8 mouse cellular contexts compared by ENCODE assay signal in the genomic region with DNA sequence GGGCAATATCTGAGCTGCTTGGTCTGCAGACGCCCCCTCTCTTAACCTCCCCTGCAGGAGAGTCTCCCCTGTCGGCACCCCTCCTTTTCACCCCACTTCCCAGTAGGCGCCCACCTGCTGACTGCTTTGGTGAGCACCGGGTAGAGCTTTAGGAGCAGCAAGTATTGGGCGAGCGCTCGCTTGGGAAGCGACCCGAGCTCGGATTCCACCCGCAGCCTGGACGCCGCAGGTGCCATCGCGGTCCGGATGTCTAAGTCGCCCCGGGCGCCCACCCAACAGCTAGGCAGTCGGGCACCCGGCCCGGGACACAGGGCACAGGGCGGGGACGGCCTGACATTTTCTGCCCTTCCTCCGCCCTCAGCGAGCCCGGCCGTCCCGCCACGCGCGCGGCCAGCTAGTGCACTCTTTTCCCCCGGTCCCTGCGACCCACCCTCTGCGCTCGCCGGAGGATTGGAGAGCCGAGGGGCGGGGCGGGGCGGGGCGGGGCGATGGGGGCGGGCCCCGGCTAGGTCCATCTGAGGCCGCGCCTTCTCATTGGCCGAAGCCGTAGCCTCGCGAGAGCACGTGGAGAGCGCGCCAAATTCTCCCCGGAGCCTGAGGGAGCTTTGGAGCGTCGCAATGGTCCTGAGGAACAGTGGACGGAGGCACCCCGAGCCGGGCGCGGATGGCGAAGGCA. TPM values are rescaled to one million over a fixed set of nuclear protein-coding genes. Genes with fewer than 3 reads are reported as not detected.
DNase-seq lines count a peak whose midpoint lies in the region; ATAC-seq and TF ChIP-seq lines count a peak whose summit lies in the region.

Gene Pxmp2, minus strand, starts transcription at position 417 of the 676 bp plus-strand sequence.
Gene Pole, plus strand, starts transcription at position 537 of the 676 bp plus-strand sequence.

- 0% methylated on average over 60 of the region's 64 CpGs for WGBS in forebrain, embryonic 16.5 days
- under 1% methylated on average over 64 of the region's 64 CpGs for WGBS in lung, adult 2 months
- WGBS in neural tube, embryonic 15.5 days: under 1% methylated on average over 55 of the region's 64 CpGs

- peak within 1 kb of the TSS; percentile 96 for H3K4me2 ChIP-seq in forebrain, embryonic 16.5 days (ENCODE audit: low read length)
- peak within 1 kb of the TSS; percentile 97 for H3K4me2 ChIP-seq in neural tube, embryonic 15.5 days

- intact Hi-C loops in heart, postnatal 36 days (cut with DNase I): loop anchor here (2.0 to 5.0 kb wide), 2 partner anchors 17 to 161 kb away; partner anchors contain the start of genes Fbrsl1 and Pgam5

- peak; percentile 98 for ATAC-seq in forebrain, embryonic 16.5 days
- peak; percentile 98 for ATAC-seq in neural tube, embryonic 15.5 days (ENCODE audit: low FRiP score)

- no peaks in the 10 kb centered on the region for H3K9me3 ChIP-seq in MEL (replicated peaks; ENCODE audit: insufficient read depth, low read length)
- H3K9me3 ChIP-seq in forebrain, embryonic 16.5 days (ENCODE audit: control insufficient read depth, low read length): no peaks in the 10 kb centered on the region
- no peaks in the 10 kb centered on the region for H3K9me3 ChIP-seq in neural tube, embryonic 15.5 days (replicated peaks)

- H3K4me1 ChIP-seq in MEL (ENCODE audit: control insufficient read depth in 1 of 2, insufficient read depth in 2 of 2, low read length in 2 of 2): peaks cover 0 to 9% of the 10 kb centered on the region in 2 experiments; a peak in 2 of 4 replicates
- H3K4me1 ChIP-seq in forebrain, embryonic 16.5 days (replicated peaks; ENCODE audit: control insufficient read depth, insufficient read depth, low read length): peaks cover 10% of the 10 kb centered on the region
- peaks cover 4% of the 10 kb centered on the region; the same call in 1 of the 2 replicates for H3K4me1 ChIP-seq in lung, adult 2 months (ENCODE audit: control insufficient read depth, insufficient read depth, low read length)
- H3K4me1 ChIP-seq in neural tube, embryonic 15.5 days: peaks cover 17% of the 10 kb centered on the region

- no peaks in the 10 kb centered on the region for H3K27me3 ChIP-seq in MEL (ENCODE audit: control insufficient read depth in 1 of 2, insufficient read depth in 2 of 2, low read length in 2 of 2)
- H3K27me3 ChIP-seq in forebrain, embryonic 16.5 days (replicated peaks; ENCODE audit: control insufficient read depth, insufficient read depth, low read length): peaks cover 6% of the 10 kb centered on the region; the same call in 1 of the 2 replicates
- H3K27me3 ChIP-seq in neural tube, embryonic 15.5 days (replicated peaks): no peaks in the 10 kb centered on the region

- TF ChIP-seq POLR2A in MEL (IDR thresholded peaks at IDR 0.05; ENCODE audit: control insufficient read depth in 1 of 2, insufficient read depth in 1 of 2, low read depth in 1 of 2, low read length in 2 of 2, poor library complexity in 1 of 2): peak; percentile 88 to 90; a peak in 3 of 4 replicates
- TF ChIP-seq POLR2A in lung, adult 2 months (IDR thresholded peaks at IDR 0.05; ENCODE audit: borderline replicate concordance, extremely low read depth, low read depth, low read length): peak; percentile 59; the same call in 1 of the 2 replicates

- peak; percentile 96 for DNase-seq in MEL (ENCODE audit: low read depth, low spot score)
- DNase-seq in cerebellum, adult 18-20 months: peak; percentile 85 to 89
- peak; percentile 89 to 90 for DNase-seq in heart, postnatal 36 days
- peak; percentile 64 to 81 for DNase-seq in layer of hippocampus, adult 18-20 months (ENCODE audit: low spot score in 2 of 2)
- DNase-seq in lung, adult 2 months: peak; percentile 91
- DNase-seq in testis, postnatal 10 days (ENCODE audit: low spot score): peak; percentile 93

- peak within 1 kb of the TSS; percentile 96 to 98 for H3K4me3 ChIP-seq in MEL (ENCODE audit: control insufficient read depth in 1 of 2, insufficient read depth in 1 of 2, low read depth in 2 of 2, low read length in 2 of 2)
- H3K4me3 ChIP-seq in forebrain, embryonic 16.5 days (replicated peaks; ENCODE audit: low read length): peak within 1 kb of the TSS; percentile 83
- peak within 1 kb of the TSS; percentile 78 for H3K4me3 ChIP-seq in lung, adult 2 months (replicated peaks; ENCODE audit: extremely low read depth, low read depth, low read length)
- H3K4me3 ChIP-seq in neural tube, embryonic 15.5 days (replicated peaks): peak within 1 kb of the TSS; percentile 88

- H3K9ac ChIP-seq in MEL (ENCODE audit: control insufficient read depth, low read depth, low read length, poor library complexity, severe bottlenecking): peak within 1 kb of the TSS; percentile 97
- peak within 1 kb of the TSS; percentile 79 for H3K9ac ChIP-seq in forebrain, embryonic 16.5 days (replicated peaks; ENCODE audit: low read depth, low read length)
- H3K9ac ChIP-seq in neural tube, embryonic 15.5 days (replicated peaks): peak within 1 kb of the TSS; percentile 81

- TF ChIP-seq RAD21 in MEL (IDR thresholded peaks at IDR 0.05; ENCODE audit: low read depth, low read length): no peak

- TF ChIP-seq CTCF in MEL (IDR thresholded peaks at IDR 0.05 in 2 of 3, conservative IDR thresholded peaks at IDR 0.05 in 1 of 3; ENCODE audit: control insufficient read depth in 1 of 3, insufficient read depth in 1 of 3, low read depth in 2 of 3, low read length in 3 of 3, poor library complexity in 1 of 3, severe bottlenecking in 1 of 3): no peak
- TF ChIP-seq CTCF in lung, adult 2 months (IDR thresholded peaks at IDR 0.05; ENCODE audit: insufficient read depth, low read length): no peak

- peak within 1 kb of the TSS; percentile 92 for H3K27ac ChIP-seq in MEL (ENCODE audit: control insufficient read depth, low read depth, low read length)
- no peak within 1 kb of the TSS for H3K27ac ChIP-seq in forebrain, embryonic 16.5 days (ENCODE audit: low read length)
- H3K27ac ChIP-seq in neural tube, embryonic 15.5 days (replicated peaks): peak within 1 kb of the TSS; percentile 60

- H3K36me3 ChIP-seq in MEL (ENCODE audit: control insufficient read depth in 1 of 2, insufficient read depth in 2 of 2, low read length in 2 of 2): peaks cover 3 to 10% of the 10 kb centered on the region in 2 experiments; a peak in 3 of 4 replicates
- peaks cover under 1% of the 10 kb centered on the region; the same call in 1 of the 2 replicates for H3K36me3 ChIP-seq in forebrain, embryonic 16.5 days (ENCODE audit: control insufficient read depth, insufficient read depth)
- peaks cover 2% of the 10 kb centered on the region; the same call in 1 of the 2 replicates for H3K36me3 ChIP-seq in neural tube, embryonic 15.5 days

- H3K79me2 ChIP-seq in MEL (ENCODE audit: control insufficient read depth, insufficient read depth, low read length, poor library complexity): peaks cover 10% of the 10 kb centered on the region

- no peak for TF ChIP-seq EP300 in MEL (IDR thresholded peaks at IDR 0.05; ENCODE audit: low read depth in 1 of 2, low read length in 2 of 2)

TF ChIP-seq in MEL, 35 proteins besides CTCF, POLR2A, EP300 and RAD21 (continues in another document):
- no peak for TF ChIP-seq NRF1 (IDR thresholded peaks at IDR 0.05; ENCODE audit: insufficient read depth, low read depth, low read length, poor library complexity, severe bottlenecking)
- TF ChIP-seq USF1 (IDR thresholded peaks at IDR 0.05; ENCODE audit: low read depth, low read length): peak; percentile 74
- no peak for TF ChIP-seq BHLHE40 (IDR thresholded peaks at IDR 0.05; ENCODE audit: borderline replicate concordance, low read depth, low read length)
- TF ChIP-seq MAFK (IDR thresholded peaks at IDR 0.05; ENCODE audit: borderline replicate concordance, low read depth, low read length): no peak
- no peak for TF ChIP-seq GATA1 (IDR thresholded peaks at IDR 0.05; ENCODE audit: low read depth, low read length)
- peak; percentile 64 for TF ChIP-seq HCFC1 (IDR thresholded peaks at IDR 0.05; ENCODE audit: low read depth, low read length)
- no peak for TF ChIP-seq MEF2A (IDR thresholded peaks at IDR 0.05; ENCODE audit: extremely low read depth, insufficient replicate concordance, low read depth, low read length, poor library complexity, severe bottlenecking)
- no peak for TF ChIP-seq MYB (IDR thresholded peaks at IDR 0.05; ENCODE audit: low read depth, low read length)
- TF ChIP-seq KAT2A (conservative IDR thresholded peaks at IDR 0.05; ENCODE audit: low read depth, low read length): no peak
- peak; percentile 1 for TF ChIP-seq SIN3A (IDR thresholded peaks at IDR 0.05; ENCODE audit: low read length)
- TF ChIP-seq ELF1 (IDR thresholded peaks at IDR 0.05; ENCODE audit: low read depth, low read length): no peak
- TF ChIP-seq ZC3H11A (IDR thresholded peaks at IDR 0.05; ENCODE audit: low read depth, low read length): no peak
- no peak for TF ChIP-seq ZNF384 (IDR thresholded peaks at IDR 0.05; ENCODE audit: low read depth, low read length)
- peak; percentile 43; the same call in 1 of the 2 replicates for TF ChIP-seq MXI1 (IDR thresholded peaks at IDR 0.05; ENCODE audit: low read depth, low read length)
- TF ChIP-seq CHD1 (IDR thresholded peaks at IDR 0.05; ENCODE audit: low read depth, low read length): no peak
- TF ChIP-seq POLR2AphosphoS5 (IDR thresholded peaks at IDR 0.05; ENCODE audit: borderline replicate concordance, low read depth, low read length): no peak
- TF ChIP-seq TCF12 (IDR thresholded peaks at IDR 0.05; ENCODE audit: low read depth, low read length): no peak
- TF ChIP-seq UBTF (IDR thresholded peaks at IDR 0.05; ENCODE audit: borderline replicate concordance, insufficient read depth, low read depth, low read length): no peak

RNA-seq across cellular contexts. Expression of gene Pxmp2, which starts in this region (rescaled TPM):
- 8.4 and 8.7 TPM in 2 replicates for total RNA-seq in MEL (2012; rRNA removed)
- 10 to 100 TPM in 1 of 2 experiments, not detected in 1; 15.2 TPM for polyA plus RNA-seq in MEL (2012; ENCODE audit: insufficient read depth in 1 of 2, insufficient read length in 2 of 2, low read depth in 1 of 2, low replicate concordance in 2 of 2, missing spikeins in 1 of 2)
- 5.3 and 7.3 TPM in 2 replicates for polyA plus RNA-seq in forebrain, embryonic 16.5 days (2015; fragmentation: Nextera tagmentation; extraction: Ambion mirVana)
- total RNA-seq in heart, postnatal 36 days (2021): 100 to 1,000 TPM; 100 to 125 TPM
- total RNA-seq in layer of hippocampus, adult 18-20 months (2021): 10 to 100 TPM; 11.5 to 15.5 TPM
- polyA plus RNA-seq in lung, adult 2 months (2012; rRNA removed): 10.5 and 11.5 TPM in 2 replicates
- polyA plus RNA-seq in neural tube, embryonic 15.5 days (2015; fragmentation: Nextera tagmentation; extraction: Ambion mirVana): 11.7 and 14.6 TPM in 2 replicates

RNA-seq across cellular contexts. Expression of gene Pole, which starts in this region (rescaled TPM):
- total RNA-seq in MEL (2012; rRNA removed): 32.4 and 33.7 TPM in 2 replicates
- polyA plus RNA-seq in MEL (2012; ENCODE audit: insufficient read depth in 1 of 2, insufficient read length in 2 of 2, low read depth in 1 of 2, low replicate concordance in 2 of 2, missing spikeins in 1 of 2): 10 to 100 TPM; 52.6 to 81.4 TPM
- polyA plus RNA-seq in forebrain, embryonic 16.5 days (2015; fragmentation: Nextera tagmentation; extraction: Ambion mirVana): 12.4 and 13.7 TPM in 2 replicates
- total RNA-seq in heart, postnatal 36 days (2021): 1 to 10 TPM; 2.0 to 2.9 TPM
- total RNA-seq in layer of hippocampus, adult 18-20 months (2021): 1 to 10 TPM; 1.1 to 1.5 TPM
- polyA plus RNA-seq in lung, adult 2 months (2012; rRNA removed): 1.0 and 1.7 TPM in 2 replicates
- polyA plus RNA-seq in neural tube, embryonic 15.5 days (2015; fragmentation: Nextera tagmentation; extraction: Ambion mirVana): 6.1 and 10.9 TPM in 2 replicates

Comparison
In these comparisons a context has a peak if more than half of its experiments do, and no peak if none do; other contexts are left out.
1. RNA of gene Pxmp2 (total RNA-seq): 100 to 125 TPM in heart, postnatal 36 days; 11.5 to 15.5 TPM in layer of hippocampus, adult 18-20 months and 8.4 to 8.7 TPM in MEL; every median in the first group is over 4 times any median in the second.
2. Peak in every context shown above with its lines, with median percentiles within 50 percentile points of each other: DNase-seq, H3K4me3 ChIP-seq and H3K9ac ChIP-seq.